Mouse (Mus musculus) ovary, adult 2 months (tissue): ENCODE data around the gene Ptprn2. TPM values are rescaled to one million over a fixed set of nuclear protein-coding genes. Genes with fewer than 3 reads are reported as not detected.

ENCODE experiments used
- polyA plus RNA-seq: library from polyadenylated mRNA; depleted of rRNA; stranded (reverse); fragments of >200 nt; gene quantifications from 2 replicates; pipeline ENCODE4 v1.2.3, GENCODE M21; 2012; rRNA removed

Gene Ptprn2
- polyA plus RNA-seq: 0.41 and 0.43 TPM in 2 replicates

DNA sequence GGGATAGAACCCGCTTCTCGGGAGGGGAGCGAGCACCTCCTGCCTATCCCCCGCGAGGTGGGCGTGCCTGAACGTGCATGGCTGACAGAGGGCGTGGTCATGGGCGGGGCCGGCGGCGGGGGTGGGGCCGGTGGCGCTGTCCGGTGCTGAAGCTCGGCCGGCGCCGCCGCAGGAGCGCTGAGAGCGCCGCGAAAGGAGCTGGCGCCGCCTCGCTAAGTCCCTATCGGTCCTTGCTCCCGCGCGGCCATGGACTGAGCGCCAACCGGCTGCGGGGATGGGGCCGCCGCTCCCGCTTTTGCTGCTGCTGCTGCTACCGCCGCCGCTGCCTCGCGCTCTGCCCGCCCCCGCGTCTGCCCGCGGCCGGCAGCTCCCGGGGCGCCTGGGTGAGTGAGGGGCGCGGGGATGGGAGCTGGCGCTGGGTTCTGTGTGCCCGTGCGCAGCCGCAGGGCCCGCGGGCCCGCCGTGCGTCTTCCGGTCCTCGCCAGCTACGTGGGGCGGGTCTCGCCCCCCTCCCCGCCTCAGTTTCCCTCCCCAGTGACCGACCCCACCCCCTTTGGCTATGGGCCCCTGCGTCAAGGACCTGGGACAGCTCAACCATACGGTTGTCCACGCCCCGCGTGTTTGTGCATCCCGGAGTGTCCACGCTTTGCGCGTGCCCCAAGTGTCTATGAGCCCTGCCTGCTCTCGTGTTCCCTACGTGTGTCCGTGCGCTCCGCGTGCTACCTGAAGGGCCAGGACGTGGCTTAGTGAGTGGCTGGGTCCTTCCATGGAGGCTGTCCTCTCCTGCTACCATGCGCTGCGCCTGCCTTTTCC, at the start of gene Ptprn2:
Ptprn2 (plus strand) TSS at position 130 of the 813 bp plus-strand sequence.

Other genes starting within 250 kb of the Ptprn2 start
- 6.8 and 9.4 TPM in 2 replicates for gene Wdr60, start 222.7 kb upstream of the Ptprn2 start, polyA plus RNA-seq
- gene Gm11027, start 210.3 kb upstream of the Ptprn2 start, polyA plus RNA-seq: not detected in 2 replicates
- gene Esyt2, start 204.5 kb upstream of the Ptprn2 start, polyA plus RNA-seq: 15.4 and 16.5 TPM in 2 replicates
- gene Ncapg2, start 80.3 kb upstream of the Ptprn2 start, polyA plus RNA-seq: 2.1 and 2.6 TPM in 2 replicates